Mouse (Mus musculus) heart, adult 2 months (tissue): ENCODE results near the gene Scn3a.

Experiments
- CTCF ChIP-seq: fragments of 200-600 bp; IDR thresholded peaks from 2 replicates; pipeline ENCODE4 v1.8.1; 2022; ENCODE audit warnings: antibody characterized with exemption, mild to moderate bottlenecking, moderate library complexity
- EP300 ChIP-seq: fragments of 200-500 bp; IDR thresholded peaks from 2 replicates; pipeline ENCODE4 v1.6.1; 2011; ENCODE audit warnings: low read depth, low read length, control low read depth; ENCODE audit not compliant: insufficient read depth
- POLR2A ChIP-seq: fragments of 200-500 bp; IDR thresholded peaks from 2 replicates; pipeline ENCODE4 v1.6.1; 2011; ENCODE audit warnings: mild to moderate bottlenecking, low read depth, low read length, control low read depth; ENCODE audit not compliant: insufficient read depth

GRCm38 (mm10) chr2:65508217-65508616 is 59.2 kb downstream of the Scn3a start:
- TF ChIP-seq CTCF, result no peak
- no peak for TF ChIP-seq POLR2A
- TF ChIP-seq EP300, result no peak
